Mouse (Mus musculus): ENCODE measurements at regions not wholly inside any gene's neighbourhood (a gene's known extent, or its start where the extent isn't known, plus 50 kb on each side); places are given as distances from the start of the nearest gene placed in this dataset.

DNA sequence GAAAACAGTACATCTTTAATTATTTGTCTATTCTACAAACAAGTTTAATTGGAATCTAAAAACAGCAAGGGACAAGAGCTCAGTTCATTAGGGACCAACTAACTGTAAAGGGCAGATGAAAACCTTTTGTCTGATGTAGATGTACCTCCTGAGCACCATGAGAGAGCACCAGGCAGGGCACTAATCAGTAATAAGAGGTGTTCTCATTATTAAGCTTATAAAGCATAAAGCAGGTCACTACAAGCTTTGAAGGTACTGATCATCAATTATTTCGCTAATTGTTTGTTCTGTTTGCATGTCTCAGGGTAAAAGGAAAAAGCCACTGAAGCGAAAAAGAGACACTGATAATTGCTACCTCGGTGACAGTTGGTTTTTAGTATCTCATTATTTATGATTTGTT, 202.7 kb upstream of the Prkd1 start:
- TF ChIP-seq CTCF (IDR thresholded peaks at IDR 0.05; ENCODE audit: low read depth, low read length): no peak
- TF ChIP-seq POLR2A (IDR thresholded peaks at IDR 0.05; ENCODE audit: insufficient read depth, low read length): no peak
- no peak for TF ChIP-seq EP300 (IDR thresholded peaks at IDR 0.05; ENCODE audit: insufficient read depth, low read depth, low read length)
